Mouse (Mus musculus): ENCODE measurements around the gene Wdr25. TPM values are rescaled to one million over a fixed set of nuclear protein-coding genes. Genes with fewer than 3 reads are reported as not detected.

Wdr25 gene
- polyA plus RNA-seq, 1 experiment from 2014 or later, result 7.6 TPM

GRCm38 (mm10) chr12:108917509-108917908, 24.1 kb downstream of the Wdr25 start:
- Histone ChIP-seq H3K4me3 (replicated peaks; ENCODE audit: low read length) (no peak overlapping the region), H3K9ac (ENCODE audit: low read length) (no peak overlapping the region), H3K27ac (ENCODE audit: low read length) (no peak overlapping the region), H3K27me3 (ENCODE audit: control insufficient read depth, insufficient read depth, low read length) (no peaks in the 10 kb centered on the region), H3K36me3 (ENCODE audit: control insufficient read depth, insufficient read depth, low read length) (no peaks in the 10 kb centered on the region), H3K9me3 (replicated peaks; ENCODE audit: control insufficient read depth, low read length) (no peaks in the 10 kb centered on the region), H3K4me2 (ENCODE audit: low read depth, low read length) (no peak overlapping the region), H3K4me1 (ENCODE audit: control insufficient read depth, insufficient read depth, low read length) (peaks cover 18% of the 10 kb centered on the region)
- ATAC-seq (ENCODE audit: insufficient read depth, low FRiP score), result no peak
- 76% methylated on average over 9 of the region's 9 CpGs for WGBS

- H3K27me3 ChIP-seq (ENCODE audit: control insufficient read depth, insufficient read depth, low read length), result no peaks in the 10 kb centered on the region
- H3K4me3 ChIP-seq (replicated peaks; ENCODE audit: low read length), result no peak overlapping the region
- peaks cover 17% of the 10 kb centered on the region for H3K4me1 ChIP-seq (ENCODE audit: control insufficient read depth, insufficient read depth, low read length)
- H3K27ac ChIP-seq (ENCODE audit: low read length), result no peak overlapping the region
- WGBS, result 65% methylated on average over 4 of the region's 4 CpGs
- no peaks in the 10 kb centered on the region for H3K36me3 ChIP-seq (ENCODE audit: control insufficient read depth, insufficient read depth, low read length)
- ATAC-seq (ENCODE audit: insufficient read depth, low FRiP score), result no peak
- no peak overlapping the region for H3K9ac ChIP-seq (ENCODE audit: low read length)
- no peaks in the 10 kb centered on the region for H3K9me3 ChIP-seq (replicated peaks; ENCODE audit: control insufficient read depth, low read length)
- H3K4me2 ChIP-seq (ENCODE audit: low read depth, low read length), result no peak overlapping the region
Measured at GRCm38 (mm10) chr12:108918753-108919152, 25.3 kb downstream of the Wdr25 start.

- Histone ChIP-seq H3K9ac (ENCODE audit: low read length) (no peak overlapping the region), H3K4me1 (ENCODE audit: control insufficient read depth, insufficient read depth, low read length) (no peaks in the 10 kb centered on the region), H3K4me2 (ENCODE audit: low read depth, low read length) (no peak overlapping the region), H3K27me3 (ENCODE audit: control insufficient read depth, insufficient read depth, low read length) (no peaks in the 10 kb centered on the region), H3K4me3 (replicated peaks; ENCODE audit: low read length) (no peak overlapping the region), H3K27ac (ENCODE audit: low read length) (no peak overlapping the region), H3K9me3 (replicated peaks; ENCODE audit: control insufficient read depth, low read length) (no peaks in the 10 kb centered on the region), H3K36me3 (ENCODE audit: control insufficient read depth, insufficient read depth, low read length) (no peaks in the 10 kb centered on the region)
- 55% methylated on average over 9 of the region's 11 CpGs for WGBS
- ATAC-seq (ENCODE audit: insufficient read depth, low FRiP score), result no peak
Measured at GRCm38 (mm10) chr12:108926606-108927111, 33.2 kb downstream of the Wdr25 start.

- Histone ChIP-seq H3K27me3 (ENCODE audit: control insufficient read depth, insufficient read depth, low read length) (no peaks in the 10 kb centered on the region), H3K9ac (ENCODE audit: low read length) (no peak overlapping the region), H3K27ac (ENCODE audit: low read length) (no peak overlapping the region), H3K4me2 (ENCODE audit: low read depth, low read length) (no peak overlapping the region), H3K4me1 (ENCODE audit: control insufficient read depth, insufficient read depth, low read length) (no peaks in the 10 kb centered on the region), H3K9me3 (replicated peaks; ENCODE audit: control insufficient read depth, low read length) (no peaks in the 10 kb centered on the region), H3K36me3 (ENCODE audit: control insufficient read depth, insufficient read depth, low read length) (no peaks in the 10 kb centered on the region), H3K4me3 (replicated peaks; ENCODE audit: low read length) (no peak overlapping the region)
- WGBS, result 84% methylated on average over 2 of the region's 2 CpGs
- ATAC-seq (ENCODE audit: insufficient read depth, low FRiP score), result no peak
Measured at GRCm38 (mm10) chr12:108928249-108928648, 34.8 kb downstream of the Wdr25 start.

- Histone ChIP-seq H3K27ac (ENCODE audit: low read length) (no peak overlapping the region), H3K4me3 (replicated peaks; ENCODE audit: low read length) (no peak overlapping the region), H3K4me1 (ENCODE audit: control insufficient read depth, insufficient read depth, low read length) (no peaks in the 10 kb centered on the region), H3K9ac (ENCODE audit: low read length) (no peak overlapping the region), H3K27me3 (ENCODE audit: control insufficient read depth, insufficient read depth, low read length) (no peaks in the 10 kb centered on the region), H3K4me2 (ENCODE audit: low read depth, low read length) (no peak overlapping the region), H3K9me3 (replicated peaks; ENCODE audit: control insufficient read depth, low read length) (no peaks in the 10 kb centered on the region), H3K36me3 (ENCODE audit: control insufficient read depth, insufficient read depth, low read length) (no peaks in the 10 kb centered on the region)
- ATAC-seq (ENCODE audit: insufficient read depth, low FRiP score), result no peak
- 56% methylated on average over 3 of the region's 3 CpGs for WGBS
Measured at GRCm38 (mm10) chr12:108929475-108929874, 36.0 kb downstream of the Wdr25 start.

- no peak overlapping the region for H3K27ac ChIP-seq (ENCODE audit: low read length)
- no peaks in the 10 kb centered on the region for H3K36me3 ChIP-seq (ENCODE audit: control insufficient read depth, insufficient read depth, low read length)
- WGBS, result 68% methylated on average over 7 of the region's 7 CpGs
- H3K9me3 ChIP-seq (replicated peaks; ENCODE audit: control insufficient read depth, low read length), result no peaks in the 10 kb centered on the region
- H3K4me3 ChIP-seq (replicated peaks; ENCODE audit: low read length), result no peak overlapping the region
- H3K4me2 ChIP-seq (ENCODE audit: low read depth, low read length), result no peak overlapping the region
- no peak overlapping the region for H3K9ac ChIP-seq (ENCODE audit: low read length)
- ATAC-seq (ENCODE audit: insufficient read depth, low FRiP score), result no peak
- no peaks in the 10 kb centered on the region for H3K27me3 ChIP-seq (ENCODE audit: control insufficient read depth, insufficient read depth, low read length)
- no peaks in the 10 kb centered on the region for H3K4me1 ChIP-seq (ENCODE audit: control insufficient read depth, insufficient read depth, low read length)
Measured at GRCm38 (mm10) chr12:108931341-108932053, 38.1 kb downstream of the Wdr25 start.

- Histone ChIP-seq H3K4me1 (ENCODE audit: control insufficient read depth, insufficient read depth, low read length) (no peaks in the 10 kb centered on the region), H3K4me2 (ENCODE audit: low read depth, low read length) (no peak overlapping the region), H3K36me3 (ENCODE audit: control insufficient read depth, insufficient read depth, low read length) (no peaks in the 10 kb centered on the region), H3K27me3 (ENCODE audit: control insufficient read depth, insufficient read depth, low read length) (no peaks in the 10 kb centered on the region), H3K27ac (ENCODE audit: low read length) (no peak overlapping the region), H3K4me3 (replicated peaks; ENCODE audit: low read length) (no peak overlapping the region), H3K9me3 (replicated peaks; ENCODE audit: control insufficient read depth, low read length) (no peaks in the 10 kb centered on the region), H3K9ac (ENCODE audit: low read length) (no peak overlapping the region)
- no peak for ATAC-seq (ENCODE audit: insufficient read depth, low FRiP score)
- WGBS, result 57% methylated on average over 2 of the region's 3 CpGs
Measured at GRCm38 (mm10) chr12:108932113-108932512, 38.7 kb downstream of the Wdr25 start.

- Histone ChIP-seq H3K9ac (ENCODE audit: low read length) (no peak overlapping the region; the same call in 1 of the 2 replicates), H3K36me3 (ENCODE audit: control insufficient read depth, insufficient read depth, low read length) (no peaks in the 10 kb centered on the region), H3K4me3 (replicated peaks; ENCODE audit: low read length) (no peak overlapping the region), H3K27ac (ENCODE audit: low read length) (no peak overlapping the region; the same call in 1 of the 2 replicates), H3K9me3 (replicated peaks; ENCODE audit: control insufficient read depth, low read length) (no peaks in the 10 kb centered on the region), H3K4me2 (ENCODE audit: low read depth, low read length) (no peak overlapping the region), H3K27me3 (ENCODE audit: control insufficient read depth, insufficient read depth, low read length) (no peaks in the 10 kb centered on the region), H3K4me1 (ENCODE audit: control insufficient read depth, insufficient read depth, low read length) (no peaks in the 10 kb centered on the region)
- ATAC-seq (ENCODE audit: insufficient read depth, low FRiP score), result no peak
- WGBS, result 75% methylated on average over 6 of the region's 6 CpGs
Measured at GRCm38 (mm10) chr12:108934231-108934630, 40.8 kb downstream of the Wdr25 start.

- Histone ChIP-seq H3K36me3 (ENCODE audit: control insufficient read depth, insufficient read depth, low read length) (no peaks in the 10 kb centered on the region), H3K27ac (ENCODE audit: low read length) (no peak overlapping the region), H3K9ac (ENCODE audit: low read length) (no peak overlapping the region), H3K27me3 (ENCODE audit: control insufficient read depth, insufficient read depth, low read length) (no peaks in the 10 kb centered on the region), H3K4me2 (ENCODE audit: low read depth, low read length) (no peak overlapping the region), H3K4me1 (ENCODE audit: control insufficient read depth, insufficient read depth, low read length) (no peaks in the 10 kb centered on the region), H3K9me3 (replicated peaks; ENCODE audit: control insufficient read depth, low read length) (no peaks in the 10 kb centered on the region), H3K4me3 (replicated peaks; ENCODE audit: low read length) (no peak overlapping the region)
- WGBS, result 40% methylated on average over 6 of the region's 6 CpGs
- no peak; the same call in 1 of the 2 replicates for ATAC-seq (ENCODE audit: insufficient read depth, low FRiP score)
Measured at GRCm38 (mm10) chr12:108936834-108937233, 43.4 kb downstream of the Wdr25 start.
